Mouse (Mus musculus) ES-E14 (cell line): ENCODE data around the gene F2.

Experiments used
- CHD2 ChIP-seq: IDR thresholded peaks from 2 replicates; pipeline ENCODE4 v1.6.1; 2014; ENCODE audit warnings: mild to moderate bottlenecking, low read depth, low read length, inconsistent platforms
- HCFC1 ChIP-seq: IDR thresholded peaks from 2 replicates; pipeline ENCODE4 v1.6.1; 2012; ENCODE audit warnings: low read length, inconsistent platforms, borderline replicate concordance; ENCODE audit not compliant: insufficient read depth
- ZNF384 ChIP-seq: IDR thresholded peaks from 2 replicates; pipeline ENCODE4 v1.6.1; 2012; ENCODE audit warnings: low read depth, low read length, inconsistent platforms

GRCm38 (mm10) chr2:91659657-91660056, 23.4 kb upstream of the F2 start:
- TF ChIP-seq CHD2: no peak
- TF ChIP-seq HCFC1: no peak
- no peak for TF ChIP-seq ZNF384
